Mouse (Mus musculus) hindbrain, embryonic 14.5 days (tissue): ENCODE measurements around the gene Hoxc10. TPM values are rescaled to one million over a fixed set of nuclear protein-coding genes. Genes with fewer than 3 reads are reported as not detected.

Experiments used
- ATAC-seq: fragments of 200-750 bp; cut with Nextera tagmentation; 2 replicates; pipeline ENCODE4 v1.8.0; 2017; ENCODE audit warnings: moderate number of reproducible peaks, mild to moderate bottlenecking, moderate TSS enrichment, moderate library complexity; ENCODE audit not compliant: low FRiP score
- DNase-seq: peaks from one replicate; pipeline ENCODE4 v3.0.0-alpha.2; 2015; ENCODE audit warnings: low spot score
- H3K27ac ChIP-seq: fragments of 300-500 bp; sonication (generic); 2 replicates; pipeline ENCODE4 v1.5.1; 2014; ENCODE audit warnings: mild to moderate bottlenecking, moderate library complexity
- H3K27me3 ChIP-seq: fragments of 300-500 bp; sonication (generic); 2 replicates; pipeline ENCODE4 v1.6.1; 2014; ENCODE audit warnings: mild to moderate bottlenecking, low read length, mixed read lengths; ENCODE audit not compliant: control insufficient read depth, insufficient read depth
- H3K36me3 ChIP-seq: fragments of 300-500 bp; sonication (generic); replicated peaks from 2 replicates; pipeline ENCODE4 v1.6.1; 2014; ENCODE audit not compliant: control insufficient read depth, insufficient read depth
- H3K4me1 ChIP-seq: fragments of 300-500 bp; sonication (generic); replicated peaks from 2 replicates; pipeline ENCODE4 v1.6.1; 2014; ENCODE audit warnings: antibody characterized with exemption, low read length, mixed read lengths; ENCODE audit not compliant: control insufficient read depth, insufficient read depth
- H3K4me2 ChIP-seq: fragments of 300-500 bp; sonication (generic); replicated peaks from 2 replicates; pipeline ENCODE4 v1.6.1; 2014; ENCODE audit warnings: mild to moderate bottlenecking, moderate library complexity
- H3K4me3 ChIP-seq: fragments of 300-500 bp; sonication (generic); replicated peaks from 2 replicates; pipeline ENCODE4 v1.5.1; 2014; ENCODE audit warnings: mild to moderate bottlenecking, low read length
- H3K9ac ChIP-seq: fragments of 300-500 bp; sonication (generic); 2 replicates; pipeline ENCODE4 v1.6.1; 2014
- H3K9me3 ChIP-seq: fragments of 300-500 bp; sonication (generic); 2 replicates; pipeline ENCODE4 v1.6.1; 2016; ENCODE audit warnings: low read length; ENCODE audit not compliant: control insufficient read depth
- WGBS: fragments of 180-500 bp; shearing (Covaris S2); extraction: QIAGEN DNeasy Blood & Tissue Kit; methylation state at CpG from one replicate; pipeline ENCODE4 v1.1.7; 2014; 5-methylcytosine and 5-hydroxymethylcytosine counted together
- polyA plus RNA-seq: library from polyadenylated mRNA; unstranded; fragments of >200 nt; fragmentation: Nextera tagmentation; extraction: Ambion mirVana; gene quantifications from 2 replicates; pipeline ENCODE4 v1.2.1, GENCODE M21; 2014

The Hoxc10 gene
- polyA plus RNA-seq: not detected in 2 replicates

- H3K4me2 ChIP-seq: 0 out of 2 replicates have a peak within 1 kb of the TSS, but pooled peaks have one; percentile 9
- no peaks in the 10 kb centered on the region for H3K4me1 ChIP-seq
- no peaks in the 10 kb centered on the region for H3K9me3 ChIP-seq
- 2% methylated on average over 27 of the region's 27 CpGs for WGBS
- no peak for DNase-seq
- H3K27ac ChIP-seq: no peak within 1 kb of the TSS
- 0 out of 2 replicates have a peak within 1 kb of the TSS, but pooled peaks have one; percentile 8 for H3K4me3 ChIP-seq
- no peak within 1 kb of the TSS for H3K9ac ChIP-seq
- ATAC-seq: no peak
- peaks cover 99% of the 10 kb centered on the region for H3K27me3 ChIP-seq
- H3K36me3 ChIP-seq: no peaks in the 10 kb centered on the region
Observed at GRCm38 (mm10) chr15:102966776-102967311, at the start of gene Hoxc10. Hoxc10 (plus strand) TSS chr15:102966796.

GRCm38 (mm10) chr15:102917972-102918572, 48.5 kb upstream of the Hoxc10 start:
- H3K4me1 ChIP-seq: no peaks in the 10 kb centered on the region
- H3K27ac ChIP-seq: no peak overlapping the region
- no peaks in the 10 kb centered on the region for H3K9me3 ChIP-seq
- H3K9ac ChIP-seq: no peak overlapping the region
- H3K36me3 ChIP-seq: no peaks in the 10 kb centered on the region
- H3K27me3 ChIP-seq: peaks cover 99% of the 10 kb centered on the region
- no peak overlapping the region for H3K4me3 ChIP-seq
- DNase-seq: no peak
- no peak for ATAC-seq
- WGBS: under 1% methylated on average over 20 of the region's 20 CpGs
- no peak overlapping the region for H3K4me2 ChIP-seq

GRCm38 (mm10) chr15:102918611-102919265, 47.9 kb upstream of the Hoxc10 start:
- Histone ChIP-seq H3K27ac (no peak overlapping the region), H3K4me1 (no peaks in the 10 kb centered on the region), H3K36me3 (no peaks in the 10 kb centered on the region), H3K27me3 (peaks cover 99% of the 10 kb centered on the region), H3K9ac (no peak overlapping the region), H3K9me3 (no peaks in the 10 kb centered on the region), H3K4me3 (no peak overlapping the region), H3K4me2 (no peak overlapping the region)
- WGBS: 3% methylated on average over 7 of the region's 7 CpGs
- DNase-seq (no peak), ATAC-seq (no peak)

GRCm38 (mm10) chr15:102919336-102920180, 47.0 kb upstream of the Hoxc10 start:
- Histone ChIP-seq H3K4me1 (no peaks in the 10 kb centered on the region), H3K9ac (no peak overlapping the region), H3K27ac (no peak overlapping the region), H3K27me3 (peaks cover 99% of the 10 kb centered on the region), H3K9me3 (no peaks in the 10 kb centered on the region), H3K36me3 (no peaks in the 10 kb centered on the region), H3K4me3 (no peak overlapping the region), H3K4me2 (no peak overlapping the region)
- ATAC-seq: no peak
- no peak for DNase-seq
- 5% methylated on average over 12 of the region's 12 CpGs for WGBS

- Histone ChIP-seq H3K4me2 (0 out of 2 replicates have a peak overlapping the region, but pooled peaks have one; percentile 12), H3K36me3 (no peaks in the 10 kb centered on the region), H3K9ac (no peak overlapping the region), H3K9me3 (no peaks in the 10 kb centered on the region), H3K4me3 (no peak overlapping the region), H3K27ac (no peak overlapping the region), H3K4me1 (no peaks in the 10 kb centered on the region), H3K27me3 (peaks cover 99% of the 10 kb centered on the region)
- no peak for DNase-seq
- 0 out of 2 replicates have a peak, but pooled peaks have one; percentile 21 for ATAC-seq
- WGBS: under 1% methylated on average over 20 of the region's 20 CpGs
Observed at GRCm38 (mm10) chr15:102920619-102921018, 46.0 kb upstream of the Hoxc10 start.

GRCm38 (mm10) chr15:102921053-102922011, 45.3 kb upstream of the Hoxc10 start, which contains the start of gene Hoxc13:
Hoxc13 (plus strand) TSS chr15:102921103.
- no peak within 1 kb of the TSS for H3K27ac ChIP-seq

GRCm38 (mm10) chr15:102922012-102922362, 44.6 kb upstream of the Hoxc10 start:
- H3K9ac ChIP-seq: no peak overlapping the region

More at GRCm38 (mm10) chr15:102921053-102922011, 45.3 kb upstream of the Hoxc10 start, which contains the start of gene Hoxc13:
- no peak for DNase-seq
- Histone ChIP-seq H3K9ac (no peak within 1 kb of the TSS), H3K27me3 (peaks cover 99% of the 10 kb centered on the region), H3K4me3 (no peak within 1 kb of the TSS), H3K4me1 (no peaks in the 10 kb centered on the region), H3K9me3 (no peaks in the 10 kb centered on the region), H3K36me3 (no peaks in the 10 kb centered on the region), H3K4me2 (0 out of 2 replicates have a peak within 1 kb of the TSS, but pooled peaks have one; percentile 12)
- ATAC-seq: no peak
- WGBS: under 1% methylated on average over 75 of the region's 88 CpGs

More at GRCm38 (mm10) chr15:102922012-102922362, 44.6 kb upstream of the Hoxc10 start:
- no peaks in the 10 kb centered on the region for H3K9me3 ChIP-seq
- H3K4me1 ChIP-seq: no peaks in the 10 kb centered on the region
- 0% methylated on average over 24 of the region's 24 CpGs for WGBS
- H3K27ac ChIP-seq: no peak overlapping the region
- DNase-seq (no peak), ATAC-seq (no peak)
- peaks cover 99% of the 10 kb centered on the region for H3K27me3 ChIP-seq
- no peaks in the 10 kb centered on the region for H3K36me3 ChIP-seq
- no peak overlapping the region for H3K4me2 ChIP-seq
- no peak overlapping the region for H3K4me3 ChIP-seq
